Mouse (Mus musculus) induced T-regulatory cell, adult 2 months (primary cell): Measurements from ENCODE around the gene Rhbdf2.

Experiments
- DNase-seq: peaks from one replicate; pipeline ENCODE4 v3.0.0-alpha.2; 2012; ENCODE audit warnings: low read depth

Rhbdf2 gene

DNA sequence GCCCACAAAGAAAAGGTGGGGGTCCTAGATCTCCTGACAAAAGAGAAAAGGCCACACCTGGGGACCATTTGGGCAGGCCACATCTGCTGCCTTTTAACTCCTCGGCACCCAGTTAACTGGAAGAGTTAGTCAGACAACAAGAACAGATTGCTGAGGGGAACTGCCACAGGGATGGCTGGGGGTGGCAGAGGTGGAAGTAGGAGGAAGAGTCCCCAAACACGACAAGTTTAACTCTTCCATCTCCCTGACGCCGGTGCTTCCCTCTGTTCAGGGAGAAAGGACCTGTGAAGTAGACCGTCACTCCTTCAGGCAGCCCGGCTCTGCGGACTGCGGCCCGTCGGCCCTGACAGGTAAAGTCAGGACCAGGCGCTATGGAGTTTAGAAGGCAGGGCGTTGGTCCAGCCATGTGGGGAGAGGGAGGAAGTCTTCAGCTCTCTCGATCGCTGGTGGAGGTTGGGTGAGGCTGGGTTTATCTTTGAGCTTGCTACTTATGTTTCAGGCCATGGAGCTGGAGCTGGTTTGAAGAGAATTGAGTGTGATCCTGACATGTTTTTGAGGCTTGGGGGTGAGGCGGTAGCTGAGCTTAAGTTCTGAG, 32.3 kb upstream of the Rhbdf2 start:
- no peak for DNase-seq

DNA sequence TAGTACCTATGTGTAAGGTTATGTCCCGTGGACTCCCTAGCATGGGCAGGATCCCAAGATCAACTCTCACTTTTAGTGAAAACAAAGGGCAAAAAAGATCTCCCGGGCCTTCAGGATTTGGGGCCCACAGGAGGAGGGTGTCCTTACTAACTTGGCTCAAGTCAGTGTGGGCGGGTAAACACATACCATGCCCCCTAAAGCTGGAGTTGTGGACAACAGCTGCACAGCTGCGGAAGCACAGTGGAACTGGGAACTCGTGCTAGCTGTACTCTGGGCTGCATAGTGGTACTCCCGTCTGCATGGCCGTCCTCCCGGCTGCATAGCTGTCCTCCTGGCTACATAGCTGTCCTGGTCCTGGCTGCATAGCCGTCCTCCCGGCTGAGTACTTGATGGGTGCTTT, 31.4 kb upstream of the Rhbdf2 start:
- DNase-seq: no peak

DNA sequence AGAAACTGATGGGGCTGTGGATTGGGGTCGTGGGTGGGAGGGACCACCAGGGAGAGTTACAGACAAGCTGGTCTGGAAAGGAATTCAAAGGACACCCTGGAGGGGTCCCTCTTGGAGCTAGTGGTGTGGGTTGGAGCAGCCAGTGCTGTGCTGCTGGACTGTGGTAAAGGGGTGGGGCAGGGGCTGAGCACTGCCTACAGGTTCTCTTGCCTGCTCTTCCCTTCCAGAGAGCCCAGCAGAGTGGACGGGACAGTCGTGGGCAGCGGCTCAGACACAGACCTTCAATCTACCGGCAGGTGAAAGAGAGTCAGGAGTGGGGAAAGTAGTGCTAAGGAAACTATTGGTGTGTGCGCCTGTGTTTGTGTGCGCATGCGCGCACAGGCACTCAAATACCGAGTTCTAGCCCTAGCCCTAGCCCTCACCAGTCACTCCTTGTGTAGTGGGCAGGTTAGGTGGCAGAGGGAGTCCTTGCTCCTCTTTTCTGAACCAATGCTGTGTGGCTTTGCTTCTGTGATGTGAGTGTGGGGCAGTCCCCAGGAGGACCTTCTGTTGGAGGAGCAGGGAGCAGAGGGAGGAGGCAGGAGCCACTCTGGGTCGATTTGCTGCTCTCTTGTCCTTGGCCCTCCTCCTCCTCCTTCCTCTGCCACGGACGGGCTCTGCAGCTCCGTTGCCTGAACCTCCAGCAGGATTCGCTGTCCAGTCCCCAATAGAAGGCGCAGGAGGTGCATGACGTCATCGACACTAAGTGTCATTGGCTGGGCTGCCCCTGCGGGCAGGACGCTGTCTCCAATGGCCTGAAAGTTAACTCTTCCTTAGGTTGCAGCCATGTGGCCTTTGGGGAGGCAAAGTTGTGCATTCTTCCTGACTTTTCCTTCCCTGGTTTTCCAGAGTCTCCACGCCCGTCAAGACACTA, 30.7 kb upstream of the Rhbdf2 start:
- DNase-seq: peak; percentile 65

DNA sequence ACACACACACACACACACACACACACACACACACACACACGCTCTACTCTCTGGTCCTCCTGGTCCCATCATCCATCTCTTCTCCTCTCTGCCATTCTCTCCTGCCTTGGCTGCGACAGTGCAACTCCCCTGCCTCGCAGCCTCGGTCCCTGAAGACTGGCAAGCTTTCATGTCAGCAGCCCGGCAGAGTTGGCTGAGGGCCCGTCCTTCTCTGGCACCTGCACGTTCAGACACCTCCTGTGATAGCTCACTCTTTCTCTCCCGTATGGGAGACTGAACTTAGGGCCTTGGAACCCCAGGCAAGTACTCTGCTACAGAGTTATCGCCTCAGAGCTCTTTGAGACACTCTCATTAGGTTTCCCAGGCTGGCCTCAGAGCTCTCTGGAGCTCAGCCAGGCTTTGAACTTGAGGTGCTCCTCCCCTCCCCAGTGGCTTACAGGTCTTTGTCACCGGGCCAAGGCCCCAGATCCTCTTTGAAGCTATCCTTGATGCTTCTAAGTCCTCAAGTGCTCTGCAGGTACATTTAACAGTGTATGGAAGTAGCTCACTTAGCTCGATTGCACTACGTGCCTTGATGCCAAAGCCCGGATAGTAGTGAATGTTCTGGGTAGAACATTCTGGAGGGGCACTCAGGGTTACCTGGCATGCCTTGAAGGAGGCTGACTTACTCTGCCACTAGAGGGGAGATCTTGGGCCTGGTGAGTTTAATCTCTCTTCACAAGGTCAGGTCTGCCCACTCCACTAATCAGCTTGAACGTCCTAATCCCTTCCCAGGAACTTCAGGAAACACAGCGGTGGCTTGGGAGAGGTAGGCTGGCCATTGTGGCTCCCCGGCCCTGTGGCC, 29.8 kb upstream of the Rhbdf2 start:
- DNase-seq: no peak

DNA sequence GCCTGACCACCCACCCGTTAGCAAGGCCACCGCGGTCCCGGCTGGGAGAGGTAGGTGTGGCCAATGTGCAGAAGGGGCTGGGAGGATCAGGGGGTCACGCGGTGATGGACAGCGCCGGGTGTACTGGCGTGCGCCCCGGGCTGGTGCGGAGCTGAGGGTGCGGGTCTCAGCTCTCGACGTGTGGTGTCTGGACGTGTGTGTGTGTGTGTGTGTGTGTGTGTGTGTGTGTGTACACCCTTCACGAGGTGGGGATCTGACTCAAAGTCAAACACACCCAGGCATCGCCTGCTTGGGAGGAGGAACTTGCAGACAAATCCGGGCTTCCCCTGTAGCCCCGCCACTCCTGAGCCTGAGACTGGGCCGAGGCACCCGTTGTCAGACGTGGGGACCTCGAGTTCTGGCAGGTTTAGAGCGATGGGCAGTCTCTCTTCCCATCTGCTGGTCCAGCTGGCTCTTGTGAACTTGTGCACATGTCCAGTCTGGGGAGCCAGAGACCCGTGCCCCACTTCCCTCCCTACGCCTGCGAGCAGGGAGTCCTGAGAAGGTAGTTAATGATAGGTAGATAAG, 27.5 kb upstream of the Rhbdf2 start, which contains the start of gene Cygb:
Gene Cygb (minus strand): TSS at position 59 of the 567 bp plus-strand sequence.
- DNase-seq: no peak

DNA sequence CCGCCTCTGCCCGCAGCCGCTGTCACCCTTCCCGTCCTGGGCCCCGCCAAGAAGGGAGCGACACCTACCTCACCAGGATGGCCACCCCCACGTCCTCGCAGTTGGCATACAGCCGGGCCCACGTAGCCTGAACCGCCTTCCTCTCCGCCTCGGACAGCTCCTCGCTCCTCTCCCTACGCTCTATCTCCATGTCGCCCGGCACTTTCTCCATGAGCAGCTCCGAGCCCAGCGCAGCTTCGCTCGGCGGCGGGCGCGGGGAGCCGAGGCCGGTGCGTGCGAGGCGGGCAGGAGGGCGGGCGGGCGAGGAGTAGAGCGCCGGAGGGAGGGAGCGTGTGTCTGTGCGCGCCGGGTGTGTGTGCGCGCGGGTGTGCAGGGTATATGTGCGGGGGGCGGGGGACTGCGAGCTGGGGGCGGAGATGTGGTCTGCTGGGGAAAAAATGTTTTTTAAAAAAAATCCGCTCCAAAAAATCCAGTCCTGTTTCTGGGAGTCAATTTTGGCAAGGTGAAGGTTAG, 26.9 kb upstream of the Rhbdf2 start:
- DNase-seq: no peak

GRCm38 (mm10) chr11:116653234-116653633, 26.4 kb upstream of the Rhbdf2 start, which contains the start of gene Prcd:
Gene Prcd, plus strand, starts transcription at chr11:116653534.
- no peak for DNase-seq

DNA sequence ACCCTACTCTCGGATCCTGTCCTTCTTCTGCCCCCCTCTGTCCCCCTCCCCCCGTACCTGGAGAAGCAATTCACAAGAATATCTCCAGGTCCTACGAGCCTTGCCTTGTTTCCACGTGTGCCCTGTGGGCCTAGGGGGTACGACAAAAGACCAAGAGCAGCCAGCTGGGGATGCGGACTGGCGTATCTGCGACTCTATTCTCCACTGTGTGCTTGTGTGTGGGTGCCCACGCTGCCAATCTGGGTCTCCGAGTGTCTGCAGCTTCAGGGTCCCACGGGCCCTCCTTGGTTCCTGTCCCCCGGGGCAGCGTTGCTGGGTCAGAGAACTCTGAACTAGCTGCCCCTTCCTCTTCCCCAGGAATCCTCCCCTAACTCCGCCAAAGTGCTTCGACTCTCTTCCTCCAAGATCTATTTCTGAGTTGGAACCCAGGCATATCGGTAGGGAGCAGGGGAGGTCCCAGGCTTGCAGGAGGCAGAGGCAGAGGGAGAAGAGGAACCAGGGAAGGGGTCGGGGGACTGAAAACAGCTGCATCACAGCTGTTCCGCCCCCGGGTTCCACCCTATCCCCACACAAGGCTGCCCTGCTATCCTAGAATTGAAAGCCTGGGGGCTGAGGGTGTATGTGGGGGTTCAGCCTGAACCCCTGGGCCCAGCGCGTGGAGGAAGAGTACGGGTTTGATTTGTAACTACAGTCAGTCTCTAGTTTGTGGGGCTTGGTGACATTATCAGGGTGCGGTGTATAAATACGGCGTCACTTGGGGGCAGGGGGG, 25.7 kb upstream of the Rhbdf2 start:
- no peak for DNase-seq

DNA sequence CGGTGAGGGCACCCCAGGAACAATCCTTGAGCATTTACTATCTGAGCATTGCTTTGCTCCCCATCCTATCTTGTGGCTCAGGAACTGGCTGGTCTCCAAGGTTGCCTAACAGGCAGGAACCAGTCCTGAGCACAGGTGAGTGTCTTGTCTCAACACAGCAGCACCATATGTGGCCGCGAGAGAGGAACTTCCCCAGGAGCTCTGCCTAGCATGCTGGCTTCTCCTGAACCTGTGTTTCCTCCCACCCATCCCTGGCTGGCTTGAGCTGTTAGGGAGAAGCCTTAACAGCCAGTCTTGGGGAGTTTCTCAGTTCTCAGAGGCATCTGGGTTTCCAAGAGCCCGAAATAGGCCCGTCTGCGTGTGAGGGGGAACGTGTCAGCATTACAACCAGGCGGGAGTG, 24.5 kb upstream of the Rhbdf2 start:
- DNase-seq: no peak

GRCm38 (mm10) chr11:116650811-116651210, 24.0 kb upstream of the Rhbdf2 start:
- DNase-seq: no peak

DNA sequence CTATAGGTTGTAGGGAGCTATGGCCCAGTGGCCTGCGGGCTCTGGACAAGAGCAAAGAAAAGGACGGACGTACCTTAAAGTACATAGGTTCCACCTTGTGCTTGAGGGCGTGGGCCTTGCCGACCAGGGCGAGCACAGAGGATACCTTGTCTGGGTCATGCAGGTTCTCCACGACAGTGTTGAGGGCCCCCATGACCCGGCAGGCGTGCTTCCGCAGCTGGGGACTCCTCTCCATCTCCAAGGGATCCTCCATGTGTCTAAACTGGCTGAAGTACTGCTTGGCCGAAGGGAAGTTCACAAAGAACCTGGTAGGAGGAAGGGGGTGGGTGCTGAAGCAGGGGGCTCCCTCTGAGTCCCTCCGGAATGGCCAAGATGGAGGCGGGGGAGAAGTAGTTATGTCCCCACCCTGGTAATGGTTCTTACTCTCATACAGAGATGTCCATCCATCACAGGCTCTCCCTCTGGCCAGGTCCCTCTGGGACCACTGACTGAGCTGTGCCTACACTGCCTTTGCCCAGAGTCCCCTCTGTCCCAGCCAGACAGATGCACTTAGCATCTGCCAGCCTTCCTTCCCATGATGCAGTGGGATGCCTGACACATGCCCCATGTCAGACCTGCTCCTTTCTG, 23.0 kb upstream of the Rhbdf2 start:
- DNase-seq: no peak

DNA sequence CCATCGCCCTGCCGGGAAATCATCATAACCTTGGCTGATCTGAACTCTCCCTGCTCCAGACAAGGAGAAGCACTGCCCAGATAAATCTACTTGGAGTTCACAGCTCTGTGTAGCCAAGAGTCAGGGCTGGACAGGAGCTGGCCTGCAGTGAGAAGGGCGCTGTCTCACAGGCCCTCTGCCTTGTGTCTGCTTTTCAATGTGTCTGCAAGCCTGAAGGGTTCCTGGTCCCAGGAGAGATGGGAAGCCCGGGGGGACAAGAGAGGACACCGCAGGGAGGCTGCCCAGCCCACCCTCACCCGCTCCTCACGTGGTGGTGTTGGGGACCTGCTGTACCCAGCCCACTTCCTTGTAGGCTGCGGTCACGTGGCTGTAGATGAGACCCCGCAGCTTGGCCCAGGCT, 22.2 kb upstream of the Rhbdf2 start:
- no peak for DNase-seq

GRCm38 (mm10) chr11:116648213-116648921, 21.5 kb upstream of the Rhbdf2 start:
- DNase-seq: no peak

DNA sequence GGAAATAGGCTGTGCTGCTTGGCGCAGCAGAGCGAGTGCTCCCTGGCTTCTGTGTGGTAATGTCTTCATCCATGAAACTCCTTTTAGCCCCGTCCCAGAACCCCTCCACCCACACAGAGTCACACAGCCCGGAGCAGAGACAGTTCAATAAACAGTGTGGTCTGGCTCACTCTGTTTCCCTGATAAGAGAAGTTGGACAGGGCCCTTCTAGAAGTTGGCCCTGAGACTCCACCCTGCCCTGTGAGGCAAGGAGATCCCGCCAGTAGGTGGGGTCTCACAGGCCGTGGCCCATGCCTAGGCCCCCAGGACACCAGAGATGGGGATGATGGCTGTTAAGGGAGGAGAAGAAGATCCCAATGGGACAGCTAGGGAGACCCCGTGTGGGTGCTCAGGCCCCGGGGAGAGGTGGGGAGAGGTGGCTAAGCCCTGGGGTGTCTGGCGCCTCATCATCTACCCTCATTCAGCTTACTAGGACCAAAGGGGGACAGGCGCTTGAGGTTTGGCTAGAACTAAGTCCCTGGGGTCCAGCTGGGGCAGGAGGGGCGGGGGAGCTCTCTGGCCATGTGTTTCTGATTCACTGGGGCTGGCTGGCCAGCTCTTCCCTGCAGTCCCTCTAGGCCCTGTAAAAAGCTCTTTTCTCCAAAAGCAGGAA, 20.6 kb upstream of the Rhbdf2 start:
- DNase-seq: no peak

GRCm38 (mm10) chr11:116646771-116647170, 20.0 kb upstream of the Rhbdf2 start:
- no peak for DNase-seq

DNA sequence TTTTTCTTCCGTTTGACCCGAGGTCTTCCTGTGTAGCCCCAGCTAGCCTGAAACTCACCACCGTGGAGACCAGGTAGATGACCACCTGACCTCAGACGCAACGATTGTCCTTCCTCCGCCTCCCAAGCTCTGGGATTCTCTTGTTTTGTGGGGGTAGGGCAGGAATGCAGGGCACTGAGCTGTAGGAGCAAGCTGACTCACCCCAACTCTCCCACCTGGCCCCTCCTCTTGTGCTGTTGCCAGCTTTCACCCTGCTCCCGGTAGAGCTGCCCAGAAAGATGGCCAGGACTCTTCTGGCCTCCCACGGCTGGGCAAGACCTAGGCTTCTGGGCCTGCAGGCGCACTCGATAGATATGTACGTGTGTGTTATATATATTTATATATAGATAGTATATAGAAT, 19.3 kb upstream of the Rhbdf2 start:
- DNase-seq: no peak

DNA sequence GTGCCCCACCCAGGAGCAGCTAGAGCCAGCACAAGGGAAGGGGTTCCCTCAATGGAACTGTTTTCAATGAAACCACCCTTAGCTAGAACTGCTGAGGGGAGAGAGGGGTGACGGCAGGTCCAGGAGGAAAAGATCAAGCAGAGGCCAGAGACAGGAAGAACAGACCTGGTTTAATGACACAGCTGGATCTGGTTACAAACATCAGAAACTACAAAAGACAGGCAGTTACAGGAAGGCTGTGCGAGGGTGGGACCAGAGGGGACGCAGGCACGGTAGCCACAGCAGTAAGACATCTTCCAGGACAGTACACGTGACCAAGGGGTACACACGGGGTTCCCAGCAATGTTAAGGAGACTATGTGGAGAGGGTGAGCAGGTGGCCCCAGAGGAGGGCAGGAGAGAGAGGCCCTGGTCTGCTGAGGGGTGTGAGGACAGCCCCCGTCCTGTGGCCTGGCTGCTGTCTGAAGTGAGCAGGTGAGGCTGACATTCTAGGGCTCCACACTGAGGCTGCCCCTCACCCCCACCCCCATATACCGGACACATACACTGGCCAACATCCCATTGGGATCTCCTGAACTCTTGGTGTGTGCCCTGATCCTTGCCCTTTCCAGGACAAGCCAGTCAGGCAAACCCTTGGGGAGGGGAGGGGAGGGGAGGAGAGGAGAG, 18.8 kb upstream of the Rhbdf2 start:
- no peak for DNase-seq

- DNase-seq: no peak
Observed at GRCm38 (mm10) chr11:116644225-116645112, 17.6 kb upstream of the Rhbdf2 start.
